Mouse (Mus musculus) heart, embryonic 10.5 days (tissue): ENCODE results near the gene Ptprr. TPM values are rescaled to one million over a fixed set of nuclear protein-coding genes. Genes with fewer than 3 reads are reported as not detected.

ENCODE experiments used
- DNase-seq: peaks from one replicate; pipeline ENCODE4 v3.0.0-alpha.2; 2017; ENCODE audit warnings: low spot score
- H3K27ac ChIP-seq: fragments of 300-500 bp; sonication (generic); 2 replicates; pipeline ENCODE4 v1.5.1; 2016; ENCODE audit warnings: mild to moderate bottlenecking
- H3K27me3 ChIP-seq: fragments of 300-500 bp; sonication (generic); 2 replicates; pipeline ENCODE4 v1.6.1; 2016; ENCODE audit warnings: mild to moderate bottlenecking; ENCODE audit not compliant: poor library complexity, insufficient read depth, severe bottlenecking
- H3K36me3 ChIP-seq: fragments of 300-500 bp; sonication (generic); 2 replicates; pipeline ENCODE4 v1.6.1; 2016; ENCODE audit warnings: mild to moderate bottlenecking, moderate library complexity
- H3K4me1 ChIP-seq: fragments of 300-500 bp; sonication (generic); 2 replicates; pipeline ENCODE4 v1.6.1; 2016; ENCODE audit warnings: mild to moderate bottlenecking
- H3K4me3 ChIP-seq: fragments of 300-500 bp; sonication (generic); 2 replicates; pipeline ENCODE4 v1.5.1; 2016; ENCODE audit warnings: mild to moderate bottlenecking, moderate library complexity
- H3K9me3 ChIP-seq: fragments of 300-500 bp; sonication (generic); 2 replicates; pipeline ENCODE4 v1.6.1; 2016; ENCODE audit warnings: mild to moderate bottlenecking, moderate library complexity
- WGBS: fragments of 180-500 bp; shearing (Covaris S2); methylation state at CpG from one replicate; pipeline ENCODE4 v1.1.7; 2016; 5-methylcytosine and 5-hydroxymethylcytosine counted together
- polyA plus RNA-seq: library from polyadenylated mRNA; unstranded; fragments of >200 nt; fragmentation: Nextera tagmentation; extraction: Ambion mirVana; gene quantifications from 2 replicates; pipeline ENCODE4 v1.2.1, GENCODE M21; 2016

Ptprr gene
- polyA plus RNA-seq, 1 experiment from 2014 or later: 0.41 TPM

DNA sequence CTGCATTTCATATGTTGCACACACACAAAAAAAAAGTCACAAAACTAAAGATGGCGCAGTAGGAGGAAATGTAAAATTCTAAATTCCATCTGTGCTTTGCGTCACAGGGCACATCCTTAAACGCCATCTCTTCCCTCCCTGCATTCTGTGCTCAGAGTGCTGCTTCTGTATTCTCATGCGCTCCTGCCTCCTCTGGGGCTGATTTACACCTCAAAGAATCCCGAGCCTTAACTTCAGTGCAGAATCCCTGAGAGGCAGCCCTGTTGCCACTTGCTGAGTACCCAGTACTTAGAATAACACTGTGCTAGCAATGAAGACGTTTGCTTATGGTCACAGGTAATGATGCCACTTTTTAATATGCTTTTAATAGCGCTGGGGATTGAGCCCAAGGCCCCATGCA lies 61.4 kb downstream of the Ptprr start:
- no peak overlapping the region for H3K4me3 ChIP-seq
- DNase-seq: no peak
- H3K4me1 ChIP-seq: no peaks in the 10 kb centered on the region
- no peak overlapping the region for H3K27ac ChIP-seq
- H3K9me3 ChIP-seq: no peaks in the 10 kb centered on the region
- no peaks in the 10 kb centered on the region for H3K36me3 ChIP-seq
- 37% methylated on average over 7 of the region's 7 CpGs for WGBS
- no peaks in the 10 kb centered on the region for H3K27me3 ChIP-seq

DNA sequence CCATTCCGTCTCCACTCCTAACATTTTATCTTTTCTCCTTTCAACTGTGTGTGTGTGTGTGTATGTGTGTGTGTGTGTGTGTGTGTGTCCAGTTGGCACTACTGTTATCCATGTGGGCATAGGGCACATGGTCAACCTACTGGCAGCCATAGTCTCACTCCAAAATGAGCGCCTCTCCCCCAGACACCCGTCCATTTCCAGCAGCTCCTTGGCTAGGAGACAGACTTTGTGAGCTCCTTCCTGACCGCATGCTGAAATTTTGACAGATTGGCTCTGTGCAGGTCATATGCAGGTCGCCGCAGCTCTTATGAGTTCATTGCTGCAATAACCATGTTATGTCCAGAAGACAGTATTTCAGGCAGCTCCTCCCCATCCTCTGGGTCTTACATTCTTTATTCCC lies 62.8 kb downstream of the Ptprr start:
- WGBS: 92% methylated on average over 6 of the region's 6 CpGs
- H3K27ac ChIP-seq: no peak overlapping the region
- DNase-seq: no peak
- H3K27me3 ChIP-seq: no peaks in the 10 kb centered on the region
- H3K4me3 ChIP-seq: no peak overlapping the region
- H3K9me3 ChIP-seq: no peaks in the 10 kb centered on the region
- no peaks in the 10 kb centered on the region for H3K36me3 ChIP-seq
- no peaks in the 10 kb centered on the region for H3K4me1 ChIP-seq

DNA sequence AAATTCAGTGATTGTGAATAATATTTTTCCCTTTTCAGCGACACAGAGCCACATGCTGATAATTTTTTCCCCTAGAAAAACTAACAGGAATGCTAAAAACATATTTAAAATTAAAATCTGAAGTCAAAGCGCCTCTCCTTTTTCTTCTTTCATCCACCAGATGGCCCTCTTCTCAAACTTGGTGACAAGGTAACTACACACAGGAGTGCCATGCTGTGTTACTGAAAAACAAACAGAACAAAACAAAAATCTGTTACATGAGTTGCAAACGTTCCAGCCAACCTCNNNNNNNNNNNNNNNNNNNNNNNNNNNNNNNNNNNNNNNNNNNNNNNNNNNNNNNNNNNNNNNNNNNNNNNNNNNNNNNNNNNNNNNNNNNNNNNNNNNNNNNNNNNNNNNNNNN lies 66.0 kb downstream of the Ptprr start:
- Histone ChIP-seq H3K4me3 (no peak overlapping the region), H3K9me3 (no peaks in the 10 kb centered on the region), H3K36me3 (no peaks in the 10 kb centered on the region), H3K4me1 (no peaks in the 10 kb centered on the region), H3K27ac (no peak overlapping the region), H3K27me3 (no peaks in the 10 kb centered on the region)
- 23% methylated on average over 3 of the region's 3 CpGs for WGBS
- DNase-seq: no peak

DNA sequence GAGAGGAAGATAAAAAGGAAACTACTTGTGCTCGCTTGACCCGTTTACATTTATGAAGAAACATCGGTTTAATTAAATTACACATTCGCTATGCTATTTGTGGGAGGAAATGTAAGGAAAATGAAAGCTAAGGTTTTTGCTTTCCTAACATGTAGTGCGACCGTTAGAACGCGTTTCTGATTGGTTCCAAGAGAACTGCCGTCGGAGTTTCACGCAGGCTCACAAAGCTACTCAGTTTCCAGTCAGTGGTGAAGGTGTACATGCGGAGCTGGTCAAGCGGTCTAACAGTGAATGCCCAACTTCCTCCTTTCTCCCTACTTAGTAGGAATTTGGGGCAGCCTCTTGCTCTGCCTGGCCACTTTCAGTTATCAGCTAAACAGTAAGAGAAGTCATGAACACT lies 78.5 kb downstream of the Ptprr start:
- H3K9me3 ChIP-seq: no peaks in the 10 kb centered on the region
- no peak overlapping the region for H3K27ac ChIP-seq
- H3K4me3 ChIP-seq: no peak overlapping the region
- no peaks in the 10 kb centered on the region for H3K27me3 ChIP-seq
- no peaks in the 10 kb centered on the region for H3K36me3 ChIP-seq
- DNase-seq: no peak
- 89% methylated on average over 13 of the region's 13 CpGs for WGBS
- H3K4me1 ChIP-seq: no peaks in the 10 kb centered on the region

DNA sequence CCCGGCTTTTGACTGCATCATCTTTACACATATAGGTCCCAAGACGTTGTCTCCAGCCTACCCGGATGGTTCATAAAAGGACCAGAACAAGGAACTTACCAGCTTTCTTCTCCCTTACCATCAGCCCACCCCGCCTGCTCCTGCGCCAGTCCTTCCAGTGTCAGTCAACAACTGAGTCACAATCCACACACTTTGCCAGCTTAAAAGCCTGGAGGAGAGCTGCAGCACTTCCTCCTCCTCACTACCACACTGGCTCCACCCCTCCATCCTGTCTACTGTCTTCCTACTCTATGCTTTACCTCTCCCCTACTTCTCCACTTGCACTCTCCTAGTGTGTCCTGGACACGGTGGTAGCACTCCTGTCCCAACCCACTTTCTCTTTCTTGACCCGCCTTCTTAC lies 80.5 kb downstream of the Ptprr start:
- WGBS: 82% methylated on average over 7 of the region's 7 CpGs
- Histone ChIP-seq H3K9me3 (no peaks in the 10 kb centered on the region), H3K27ac (no peak overlapping the region), H3K27me3 (no peaks in the 10 kb centered on the region), H3K4me1 (no peaks in the 10 kb centered on the region), H3K4me3 (no peak overlapping the region), H3K36me3 (no peaks in the 10 kb centered on the region)
- no peak for DNase-seq

DNA sequence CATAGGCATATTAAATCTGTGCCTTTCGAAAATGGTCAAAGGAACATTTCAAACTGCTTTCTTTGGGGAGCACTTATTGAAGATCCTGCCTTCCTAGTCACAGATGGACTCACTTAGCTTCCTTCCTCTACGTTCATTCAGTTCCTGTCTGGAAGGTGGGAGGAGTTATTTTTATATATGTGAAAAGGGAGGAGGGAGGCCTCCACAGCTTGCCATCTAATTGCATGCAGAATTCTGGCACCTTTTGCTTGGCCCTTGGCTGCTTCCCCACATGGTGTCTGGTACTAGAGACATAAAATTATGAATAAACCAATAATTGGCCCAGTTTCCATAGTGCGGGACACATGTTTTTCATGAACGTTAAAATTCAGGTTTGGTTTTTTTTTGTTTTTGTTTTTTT lies 90.2 kb downstream of the Ptprr start:
- H3K27ac ChIP-seq: no peak overlapping the region
- no peak for DNase-seq
- no peak overlapping the region for H3K4me3 ChIP-seq
- H3K27me3 ChIP-seq: no peaks in the 10 kb centered on the region
- no peaks in the 10 kb centered on the region for H3K36me3 ChIP-seq
- no peaks in the 10 kb centered on the region for H3K9me3 ChIP-seq
- 78% methylated on average over 4 of the region's 4 CpGs for WGBS
- H3K4me1 ChIP-seq: no peaks in the 10 kb centered on the region

DNA sequence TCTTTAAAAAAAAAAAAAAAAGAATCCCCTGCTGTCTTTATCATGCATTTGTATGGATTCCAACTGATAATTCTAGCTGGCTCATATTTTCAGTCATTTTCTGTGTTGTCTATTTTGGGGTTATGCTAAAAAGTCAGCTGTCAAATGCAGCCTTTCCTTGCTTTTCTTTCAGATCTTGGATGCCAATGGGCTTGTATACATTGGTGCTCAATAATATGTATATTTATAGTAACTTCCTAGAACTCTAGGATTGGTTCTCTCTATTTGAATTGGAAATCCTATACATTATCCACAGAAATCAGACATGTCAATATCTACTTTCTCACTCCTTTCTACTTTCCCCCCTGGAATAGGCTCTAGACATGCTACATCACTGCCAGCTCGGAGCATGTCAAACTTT lies 90.7 kb downstream of the Ptprr start:
- H3K4me1 ChIP-seq: no peaks in the 10 kb centered on the region
- no peak overlapping the region for H3K27ac ChIP-seq
- H3K36me3 ChIP-seq: 0 out of 2 replicates have a peak, but pooled peaks cover 1% of the 10 kb centered on the region
- WGBS: 84% methylated on average over 1 of the region's 1 CpGs
- peaks cover 3% of the 10 kb centered on the region; the same call in 1 of the 2 replicates for H3K9me3 ChIP-seq
- DNase-seq: no peak
- no peaks in the 10 kb centered on the region for H3K27me3 ChIP-seq
- no peak overlapping the region for H3K4me3 ChIP-seq

DNA sequence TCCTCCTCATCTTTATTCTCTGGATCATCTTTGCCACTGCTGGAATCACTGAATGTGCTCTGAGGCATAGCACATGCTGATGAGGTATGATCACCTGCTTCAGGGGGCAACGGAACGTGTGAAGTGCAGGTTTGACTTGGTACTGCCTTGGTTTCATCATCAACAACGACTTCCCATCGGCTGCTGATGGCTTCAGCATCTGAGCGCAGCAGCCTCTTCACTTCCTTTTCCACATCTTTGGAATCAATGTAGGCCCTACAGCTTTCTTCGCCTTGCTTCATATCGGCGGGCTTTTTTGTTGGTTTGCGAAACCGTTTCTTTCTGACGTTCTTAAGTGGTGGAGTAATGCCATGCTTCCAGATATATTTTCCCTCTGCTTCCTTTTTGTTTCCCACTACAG lies 94.9 kb downstream of the Ptprr start:
- Histone ChIP-seq H3K27me3 (no peaks in the 10 kb centered on the region), H3K4me1 (no peaks in the 10 kb centered on the region), H3K4me3 (no peak overlapping the region), H3K9me3 (peaks cover 8% of the 10 kb centered on the region; the same call in 1 of the 2 replicates), H3K27ac (no peak overlapping the region), H3K36me3 (0 out of 2 replicates have a peak, but pooled peaks cover 2% of the 10 kb centered on the region)
- DNase-seq: no peak
- WGBS: 91% methylated on average over 11 of the region's 11 CpGs

DNA sequence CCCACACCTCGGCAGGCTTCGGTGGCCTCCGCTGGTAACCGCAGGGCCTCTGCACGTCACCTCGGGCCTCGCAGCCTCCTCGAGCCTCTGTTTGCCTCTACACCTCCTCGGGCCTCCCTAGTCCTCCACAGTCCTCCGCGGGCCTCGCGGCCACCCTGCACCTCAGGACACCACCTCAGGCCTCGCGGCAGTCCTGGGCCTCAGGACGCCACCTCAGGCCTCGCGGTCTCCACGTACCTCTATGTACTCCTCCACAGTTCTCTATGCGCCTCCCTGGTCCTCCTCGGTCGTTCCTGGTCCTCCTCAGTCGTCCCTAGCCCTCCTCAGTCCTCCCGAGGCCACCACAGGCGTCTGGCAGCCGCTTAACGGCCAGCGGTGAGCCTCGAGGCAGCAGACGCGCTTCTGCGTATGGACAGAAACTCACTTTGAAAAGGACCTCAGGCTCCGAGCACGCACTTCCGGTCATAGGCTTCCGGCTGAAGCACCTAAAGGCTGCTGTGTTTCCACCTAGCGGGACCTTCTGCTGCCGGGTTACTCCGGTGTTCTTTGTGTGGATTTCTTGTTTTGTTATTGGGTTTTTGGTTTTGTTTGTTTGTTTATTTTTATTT lies 96.0 kb downstream of the Ptprr start, which contains the start of gene 4933416C03Rik:
Gene 4933416C03Rik, minus strand, starts transcription at position 51 of the 608 bp plus-strand sequence.
- Histone ChIP-seq H3K4me1 (no peaks in the 10 kb centered on the region), H3K27ac (no peak within 1 kb of the TSS), H3K36me3 (0 out of 2 replicates have a peak, but pooled peaks cover 2% of the 10 kb centered on the region), H3K9me3 (peaks cover 8% of the 10 kb centered on the region; the same call in 1 of the 2 replicates), H3K27me3 (no peaks in the 10 kb centered on the region), H3K4me3 (no peak within 1 kb of the TSS)
- WGBS: 94% methylated on average over 39 of the region's 39 CpGs
- DNase-seq: no peak

DNA sequence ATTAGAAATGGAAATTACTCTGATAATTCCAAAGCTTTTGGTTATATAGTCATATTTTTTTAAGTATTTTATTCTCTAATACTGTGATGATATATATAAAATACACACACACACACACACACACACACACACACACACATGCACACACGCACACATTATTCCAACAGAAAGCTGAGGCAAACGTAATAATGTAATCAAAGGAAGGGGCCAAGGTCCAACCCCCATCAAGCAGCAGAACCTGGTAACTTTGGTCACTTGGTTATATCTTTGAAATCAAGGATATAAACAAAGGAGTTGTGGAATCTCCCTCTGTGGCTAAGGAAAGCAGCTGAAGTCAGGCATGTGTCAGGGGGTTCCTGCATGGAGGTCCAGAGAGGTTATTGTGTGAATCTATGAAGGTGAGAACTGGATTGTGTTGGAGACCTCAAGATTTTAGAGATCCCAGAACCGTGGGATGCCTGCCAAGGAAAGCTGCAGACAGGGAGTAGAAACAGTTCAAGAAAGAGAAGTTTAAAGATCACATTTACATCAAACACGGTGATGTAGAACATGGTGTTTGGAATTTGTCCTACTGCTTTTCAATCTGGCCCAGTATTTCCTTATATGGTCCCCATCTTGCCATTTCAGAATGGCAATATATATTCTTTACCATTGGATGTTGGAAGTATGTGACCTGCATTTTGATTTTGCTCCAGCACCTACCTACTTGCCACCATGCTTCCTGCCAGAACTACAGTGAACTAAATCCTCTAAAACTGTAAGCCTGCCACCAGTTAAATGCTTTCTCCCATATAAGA lies 98.1 kb downstream of the Ptprr start:
- H3K27ac ChIP-seq: no peak overlapping the region
- H3K9me3 ChIP-seq: peaks cover 8% of the 10 kb centered on the region; the same call in 1 of the 2 replicates
- 70% methylated on average over 4 of the region's 4 CpGs for WGBS
- H3K4me1 ChIP-seq: no peaks in the 10 kb centered on the region
- 0 out of 2 replicates have a peak, but pooled peaks cover 2% of the 10 kb centered on the region for H3K36me3 ChIP-seq
- no peak for DNase-seq
- no peak overlapping the region for H3K4me3 ChIP-seq
- H3K27me3 ChIP-seq: no peaks in the 10 kb centered on the region

DNA sequence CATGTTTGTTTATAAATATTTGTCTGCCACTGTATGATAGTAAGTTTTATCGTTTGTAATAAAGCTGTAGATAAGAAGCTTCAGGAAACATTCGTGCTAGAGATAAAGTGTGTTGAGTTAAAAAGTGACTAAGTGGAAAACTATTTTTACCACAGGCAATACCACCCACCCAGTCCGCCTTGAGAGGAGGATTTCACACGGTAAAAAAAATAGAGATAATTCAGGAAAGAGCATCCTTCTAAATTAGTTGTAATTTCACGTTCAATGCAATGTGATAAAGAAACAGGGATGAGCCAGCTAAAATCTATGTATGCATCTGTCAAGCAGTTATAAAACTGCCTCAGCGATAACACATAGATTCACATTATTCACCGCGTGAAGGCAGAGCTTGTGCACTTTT lies 99.0 kb downstream of the Ptprr start:
- WGBS: 54% methylated on average over 8 of the region's 8 CpGs
- no peaks in the 10 kb centered on the region for H3K4me1 ChIP-seq
- no peak for DNase-seq
- H3K36me3 ChIP-seq: 0 out of 2 replicates have a peak, but pooled peaks cover 2% of the 10 kb centered on the region
- peaks cover 8% of the 10 kb centered on the region; the same call in 1 of the 2 replicates for H3K9me3 ChIP-seq
- no peak overlapping the region for H3K4me3 ChIP-seq
- H3K27me3 ChIP-seq: no peaks in the 10 kb centered on the region
- H3K27ac ChIP-seq: no peak overlapping the region

DNA sequence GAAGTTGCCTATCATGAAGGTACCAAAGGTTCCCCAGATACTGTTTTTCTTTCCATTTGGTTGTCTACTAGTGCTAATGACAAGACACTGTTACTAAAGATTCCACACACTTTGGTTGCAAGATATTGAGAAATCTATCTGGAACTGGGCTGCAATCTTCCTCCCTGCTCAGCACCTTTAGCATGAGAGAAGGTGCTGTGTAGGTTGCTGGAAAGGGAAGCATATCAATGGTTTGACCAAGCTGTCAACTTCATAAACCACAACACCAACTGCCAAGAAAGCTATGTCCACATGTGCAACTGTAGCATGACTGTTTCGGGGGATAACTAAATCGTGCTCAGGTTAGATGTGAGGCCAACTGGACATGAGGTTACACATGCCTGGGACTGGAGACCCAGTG lies 103.5 kb downstream of the Ptprr start:
- Histone ChIP-seq H3K9me3 (no peaks in the 10 kb centered on the region), H3K36me3 (no peaks in the 10 kb centered on the region), H3K27me3 (no peaks in the 10 kb centered on the region), H3K4me1 (no peaks in the 10 kb centered on the region), H3K4me3 (no peak overlapping the region), H3K27ac (no peak overlapping the region)
- no peak for DNase-seq
- WGBS: 76% methylated on average over 2 of the region's 2 CpGs

DNA sequence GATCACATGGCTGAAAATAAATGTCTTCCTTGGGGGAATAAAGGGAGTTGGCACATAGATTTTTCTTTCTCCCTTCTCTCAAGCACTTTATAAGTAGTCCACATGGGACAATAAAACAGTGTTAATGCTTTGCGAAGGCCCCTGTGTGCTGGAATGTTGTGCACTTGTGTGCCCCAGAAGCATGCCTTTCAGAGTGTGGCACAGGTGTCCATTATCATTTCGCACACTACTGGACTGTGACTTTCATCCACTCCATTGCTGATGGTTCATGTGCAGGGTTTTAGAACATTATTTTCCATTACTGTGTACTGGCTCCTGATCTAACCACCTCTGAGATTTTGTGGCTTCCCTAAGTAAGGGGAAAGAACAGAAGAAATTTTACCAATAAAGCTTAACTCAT lies 105.8 kb downstream of the Ptprr start:
- no peak overlapping the region for H3K27ac ChIP-seq
- no peaks in the 10 kb centered on the region for H3K27me3 ChIP-seq
- no peaks in the 10 kb centered on the region for H3K9me3 ChIP-seq
- WGBS: 92% methylated on average over 2 of the region's 2 CpGs
- DNase-seq: no peak
- H3K36me3 ChIP-seq: no peaks in the 10 kb centered on the region
- no peak overlapping the region for H3K4me3 ChIP-seq
- H3K4me1 ChIP-seq: no peaks in the 10 kb centered on the region
